In the genomic region with DNA sequence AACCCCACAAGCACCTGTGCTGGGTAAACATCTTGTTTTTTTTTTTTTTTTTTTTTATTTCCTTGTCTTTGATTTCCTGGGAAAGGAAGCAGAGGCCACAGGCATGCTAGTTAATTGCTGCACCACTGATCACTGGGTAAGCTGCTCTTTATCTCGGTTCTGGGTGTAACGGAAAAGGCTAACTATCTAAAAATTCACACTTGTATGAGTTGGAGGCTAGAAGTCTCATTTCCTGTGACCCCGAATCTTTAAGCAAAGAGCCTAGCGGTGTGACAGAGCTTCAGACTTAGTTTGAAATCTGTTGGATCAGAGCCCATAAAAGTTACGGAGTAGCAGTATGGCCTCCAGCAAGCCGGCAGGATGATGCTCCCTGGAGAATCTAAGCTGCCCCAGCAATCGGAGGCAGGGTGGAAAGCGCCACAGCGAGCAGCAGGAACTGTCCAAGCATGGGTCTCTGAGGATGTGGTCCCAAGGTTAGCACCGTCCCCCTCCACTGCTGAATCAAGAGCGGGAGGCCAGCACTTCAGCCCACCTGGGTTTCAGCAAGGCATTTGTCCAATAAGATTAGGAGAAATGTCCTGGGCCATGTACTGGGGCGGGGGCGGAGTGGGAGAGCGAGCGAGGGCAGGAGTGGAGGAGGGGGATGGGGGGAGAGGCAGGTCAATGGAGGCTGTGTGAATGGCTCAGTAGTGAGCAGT, we compare ENCODE assay signal across 8 mouse cellular contexts. TPM values are rescaled to one million over a fixed set of nuclear protein-coding genes. Genes with fewer than 3 reads are reported as not detected.
DNase-seq lines count a peak whose midpoint lies in the region; ATAC-seq and TF ChIP-seq lines count a peak whose summit lies in the region.

No protein-coding gene starts in this region.

- peak overlapping the region; percentile 25 for H3K9ac ChIP-seq in heart, embryonic 15.5 days
- H3K9ac ChIP-seq in liver, adult 2 months (ENCODE audit: low read depth, low read length) = peak overlapping the region; percentile 24; the same call in 1 of the 2 replicates
- peak overlapping the region; percentile 48 for H3K9ac ChIP-seq in stomach, postnatal 0 days (ENCODE audit: low read length)

- no peaks in the 10 kb centered on the region for H3K27me3 ChIP-seq in heart, embryonic 15.5 days
- H3K27me3 ChIP-seq in liver, adult 2 months (ENCODE audit: control insufficient read depth, insufficient read depth, low read length) = no peaks in the 10 kb centered on the region
- no peaks in the 10 kb centered on the region for H3K27me3 ChIP-seq in stomach, postnatal 0 days (ENCODE audit: control insufficient read depth, insufficient read depth, low read length)

- no peaks in the 10 kb centered on the region for H3K9me3 ChIP-seq in heart, embryonic 15.5 days (replicated peaks)
- no peaks in the 10 kb centered on the region for H3K9me3 ChIP-seq in stomach, postnatal 0 days (ENCODE audit: control insufficient read depth, low read length)

- H3K27ac ChIP-seq in heart, embryonic 15.5 days = peak overlapping the region; percentile 50
- no peak overlapping the region for H3K27ac ChIP-seq in liver, adult 2 months (replicated peaks; ENCODE audit: insufficient read depth, low read depth, low read length)
- peak overlapping the region; percentile 65 for H3K27ac ChIP-seq in stomach, postnatal 0 days (replicated peaks)

- peak overlapping the region; percentile 40 for H3K4me3 ChIP-seq in heart, embryonic 15.5 days
- H3K4me3 ChIP-seq in liver, adult 2 months (ENCODE audit: insufficient read depth, low read depth, low read length) = peak overlapping the region; percentile 53
- peak overlapping the region; percentile 21 for H3K4me3 ChIP-seq in stomach, postnatal 0 days (ENCODE audit: low read depth, low read length)

- DNase-seq in adrenal gland, postnatal 14 days = peak; percentile 53
- no peak for DNase-seq in adrenal gland, postnatal 4 days (ENCODE audit: low spot score in 2 of 2)
- no peak for DNase-seq in liver, adult 2 months (ENCODE audit: extremely low read depth, low read depth, low spot score)
- no peak for DNase-seq in stomach, postnatal 0 days (ENCODE audit: low spot score)
- no peak for DNase-seq in urinary bladder, adult 2 months (ENCODE audit: low spot score)

- H3K79me2 ChIP-seq in liver, adult 2 months (ENCODE audit: control insufficient read depth, insufficient read depth, low read length) = no peaks in the 10 kb centered on the region

- no peak for TF ChIP-seq CTCF in liver, adult 2 months (IDR thresholded peaks at IDR 0.05; ENCODE audit: low read depth, low read length)
- no peak for TF ChIP-seq CTCF in stomach, postnatal 0 days (IDR thresholded peaks at IDR 0.05; ENCODE audit: low read depth)

- H3K4me2 ChIP-seq in heart, embryonic 15.5 days = peak overlapping the region; percentile 64
- H3K4me2 ChIP-seq in stomach, postnatal 0 days (replicated peaks; ENCODE audit: low read depth) = peak overlapping the region; percentile 49

- 0 out of 2 replicates have a peak, but pooled peaks cover 2% of the 10 kb centered on the region for H3K36me3 ChIP-seq in heart, embryonic 15.5 days
- H3K36me3 ChIP-seq in liver, adult 2 months (ENCODE audit: control insufficient read depth, insufficient read depth, low read length) = no peaks in the 10 kb centered on the region
- no peaks in the 10 kb centered on the region for H3K36me3 ChIP-seq in stomach, postnatal 0 days (ENCODE audit: control insufficient read depth, insufficient read depth, low read length)

- no peak for TF ChIP-seq POLR2A in liver, adult 2 months (IDR thresholded peaks at IDR 0.05; ENCODE audit: extremely low read depth, insufficient read depth, low read length)

- 5% methylated on average over 15 of the region's 15 CpGs for WGBS in heart, embryonic 15.5 days
- WGBS in liver, adult 2 months = 57% methylated on average over 15 of the region's 15 CpGs
- 12% methylated on average over 15 of the region's 15 CpGs for WGBS in stomach, postnatal 0 days

- peak; percentile 63 for ATAC-seq in common myeloid progenitor, adult 5-6 weeks (replicated peaks; ENCODE audit: low read depth, poor library complexity, severe bottlenecking)
- ATAC-seq in heart, embryonic 15.5 days (replicated peaks; ENCODE audit: insufficient number of reproducible peaks, insufficient read depth, low FRiP score, low read depth) = peak; percentile 31; the same call in 1 of the 2 replicates
- no peak for ATAC-seq in stomach, postnatal 0 days (ENCODE audit: low FRiP score, low TSS enrichment)
- no peak for ATAC-seq in frontal cortex, adult (ENCODE audit: low TSS enrichment)

- H3K4me1 ChIP-seq in heart, embryonic 15.5 days (replicated peaks) = peaks cover 11% of the 10 kb centered on the region
- H3K4me1 ChIP-seq in liver, adult 2 months (ENCODE audit: control insufficient read depth, insufficient read depth, low read length) = peaks cover 2% of the 10 kb centered on the region
- H3K4me1 ChIP-seq in stomach, postnatal 0 days (replicated peaks; ENCODE audit: control insufficient read depth, insufficient read depth) = no peaks in the 10 kb centered on the region

- TF ChIP-seq EP300 in stomach, postnatal 0 days (optimal IDR thresholded peaks at IDR 0.05) = no peak

RNA-seq across cellular contexts. Expression of a gene that starts 10.4 kb away (rescaled TPM):
- total RNA-seq in adrenal gland, postnatal 14 days (2021) = 19.3 and 25.2 TPM in 2 replicates
- total RNA-seq in adrenal gland, postnatal 4 days (2021) = 10 to 100 TPM; 22.0 to 25.2 TPM
- total RNA-seq in common myeloid progenitor, adult 5-6 weeks (2017) = 3.4 and 5.0 TPM in 2 replicates
- polyA plus RNA-seq in heart, embryonic 15.5 days (2015; fragmentation: Nextera tagmentation; extraction: Ambion mirVana) = 16.1 and 19.9 TPM in 2 replicates
- total RNA-seq in liver, adult 2 months (2014; rRNA removed) = 27.6 and 36.8 TPM in 2 replicates
- 52.5 and 62.5 TPM in 2 replicates for polyA plus RNA-seq in liver, adult 2 months (2012; rRNA removed)
- polyA plus RNA-seq in stomach, postnatal 0 days (2015; fragmentation: Nextera tagmentation; extraction: Ambion mirVana) = 18.3 and 18.9 TPM in 2 replicates
- 27.9 and 32.0 TPM in 2 replicates for polyA plus RNA-seq in urinary bladder, adult 2 months (2012; rRNA removed)

RNA-seq across cellular contexts. Expression of a gene that starts 17.5 kb away (rescaled TPM):
- total RNA-seq in adrenal gland, postnatal 14 days (2021) = 29.6 and 90.6 TPM in 2 replicates
- 10 to 100 TPM; 26.9 to 33.2 TPM for total RNA-seq in adrenal gland, postnatal 4 days (2021)
- 79.3 and 84.3 TPM in 2 replicates for total RNA-seq in common myeloid progenitor, adult 5-6 weeks (2017)
- 0.16 and 0.30 TPM in 2 replicates for polyA plus RNA-seq in heart, embryonic 15.5 days (2015; fragmentation: Nextera tagmentation; extraction: Ambion mirVana)
- 3.6 and 10.1 TPM in 2 replicates for total RNA-seq in liver, adult 2 months (2014; rRNA removed)
- polyA plus RNA-seq in liver, adult 2 months (2012; rRNA removed) = 10.0 and 11.2 TPM in 2 replicates
- 3.0 TPM in 2 replicates for polyA plus RNA-seq in stomach, postnatal 0 days (2015; fragmentation: Nextera tagmentation; extraction: Ambion mirVana)
- polyA plus RNA-seq in urinary bladder, adult 2 months (2012; rRNA removed) = 100 and 116 TPM in 2 replicates

RNA-seq across cellular contexts. Expression of a gene that starts 27.2 kb away (rescaled TPM):
- 1.5 and 1.7 TPM in 2 replicates for total RNA-seq in adrenal gland, postnatal 14 days (2021)
- 1 to 10 TPM in 1 of 2 experiments, under 1 TPM in 1; 0.93 to 3.8 TPM for total RNA-seq in adrenal gland, postnatal 4 days (2021)
- total RNA-seq in common myeloid progenitor, adult 5-6 weeks (2017) = not detected in 2 replicates
- polyA plus RNA-seq in heart, embryonic 15.5 days (2015; fragmentation: Nextera tagmentation; extraction: Ambion mirVana) = 0.08 TPM in 1 of 2 replicates, not detected in the other
- 0.13 and 0.18 TPM in 2 replicates for total RNA-seq in liver, adult 2 months (2014; rRNA removed)
- 0.34 and 0.35 TPM in 2 replicates for polyA plus RNA-seq in liver, adult 2 months (2012; rRNA removed)
- polyA plus RNA-seq in stomach, postnatal 0 days (2015; fragmentation: Nextera tagmentation; extraction: Ambion mirVana) = 31.2 and 33.1 TPM in 2 replicates
- 4.5 and 5.1 TPM in 2 replicates for polyA plus RNA-seq in urinary bladder, adult 2 months (2012; rRNA removed)

RNA-seq across cellular contexts. Expression of a gene that starts 28.2 kb away (rescaled TPM):
- total RNA-seq in adrenal gland, postnatal 14 days (2021) = not detected in 2 replicates
- not detected for total RNA-seq in adrenal gland, postnatal 4 days (2021)
- total RNA-seq in common myeloid progenitor, adult 5-6 weeks (2017) = not detected in 2 replicates
- not detected in 2 replicates for polyA plus RNA-seq in heart, embryonic 15.5 days (2015; fragmentation: Nextera tagmentation; extraction: Ambion mirVana)
- not detected in 2 replicates for total RNA-seq in liver, adult 2 months (2014; rRNA removed)
- not detected in 2 replicates for polyA plus RNA-seq in liver, adult 2 months (2012; rRNA removed)
- not detected in 2 replicates for polyA plus RNA-seq in stomach, postnatal 0 days (2015; fragmentation: Nextera tagmentation; extraction: Ambion mirVana)
- polyA plus RNA-seq in urinary bladder, adult 2 months (2012; rRNA removed) = not detected in 2 replicates

RNA-seq across cellular contexts. Expression of a gene that starts 30.5 kb away (rescaled TPM):
- total RNA-seq in adrenal gland, postnatal 14 days (2021) = 12.7 and 38.7 TPM in 2 replicates
- 10 to 100 TPM; 12.6 to 14.5 TPM for total RNA-seq in adrenal gland, postnatal 4 days (2021)
- 33.5 and 47.4 TPM in 2 replicates for total RNA-seq in common myeloid progenitor, adult 5-6 weeks (2017)
- polyA plus RNA-seq in heart, embryonic 15.5 days (2015; fragmentation: Nextera tagmentation; extraction: Ambion mirVana) = 3.5 and 4.8 TPM in 2 replicates
- 0.18 and 0.60 TPM in 2 replicates for total RNA-seq in liver, adult 2 months (2014; rRNA removed)
- polyA plus RNA-seq in liver, adult 2 months (2012; rRNA removed) = 0.45 TPM in 2 replicates
- 24.1 and 25.9 TPM in 2 replicates for polyA plus RNA-seq in stomach, postnatal 0 days (2015; fragmentation: Nextera tagmentation; extraction: Ambion mirVana)
- polyA plus RNA-seq in urinary bladder, adult 2 months (2012; rRNA removed) = 52.7 and 54.4 TPM in 2 replicates

Comparison
In these comparisons a context has a peak if more than half of its experiments do, and no peak if none do; other contexts are left out.
1. ATAC-seq: peak in common myeloid progenitor, adult 5-6 weeks (single experiment) and heart, embryonic 15.5 days (single experiment); none in stomach, postnatal 0 days (single experiment) and frontal cortex, adult (single experiment).
2. Peak in every context shown above with its lines, with median percentiles within 50 percentile points of each other: H3K4me3 ChIP-seq and H3K9ac ChIP-seq.